Mouse (Mus musculus) cortical plate, adult 2 months (tissue): Measurements from ENCODE around the gene Lsm4.

ENCODE experiments used
- CTCF ChIP-seq: fragments of 200-500 bp; IDR thresholded peaks from 2 replicates; pipeline ENCODE4 v1.5.1; 2011; ENCODE audit warnings: mild to moderate bottlenecking, control low read depth, low read length; ENCODE audit not compliant: insufficient read depth; ENCODE audit errors: extremely low read depth
- POLR2A ChIP-seq: fragments of 200-500 bp; IDR thresholded peaks from 2 replicates; pipeline ENCODE4 v1.6.1; 2011; ENCODE audit warnings: mild to moderate bottlenecking, low read length, control low read depth; ENCODE audit not compliant: insufficient read depth; ENCODE audit errors: extremely low read depth

DNA sequence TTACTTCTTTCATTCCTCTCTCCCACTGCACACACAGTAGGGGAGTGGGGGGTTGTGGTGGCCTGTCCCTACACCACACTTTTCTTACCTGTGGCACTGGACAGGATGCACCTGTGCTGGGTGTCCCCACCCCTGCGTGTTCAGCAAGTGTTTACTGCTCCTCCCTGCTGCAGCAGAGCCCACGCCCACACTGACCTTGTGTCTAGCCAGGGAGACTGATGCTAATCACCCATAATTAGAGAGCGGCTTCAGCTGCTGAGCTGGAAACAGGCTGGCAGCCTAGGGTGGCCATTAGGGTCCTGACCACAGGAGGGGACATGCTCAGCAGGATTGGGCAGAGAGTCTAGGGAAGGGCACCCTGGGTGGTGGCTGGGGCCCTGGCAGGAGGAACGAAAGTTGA is 1.7 kb downstream of the Lsm4 start:
- TF ChIP-seq POLR2A: no peak
- TF ChIP-seq CTCF: no peak
